Mouse (Mus musculus): ENCODE measurements at regions not wholly inside any gene's neighbourhood (a gene's known extent, or its start where the extent isn't known, plus 50 kb on each side); places are given as distances from the start of the nearest gene placed in this dataset.

DNA sequence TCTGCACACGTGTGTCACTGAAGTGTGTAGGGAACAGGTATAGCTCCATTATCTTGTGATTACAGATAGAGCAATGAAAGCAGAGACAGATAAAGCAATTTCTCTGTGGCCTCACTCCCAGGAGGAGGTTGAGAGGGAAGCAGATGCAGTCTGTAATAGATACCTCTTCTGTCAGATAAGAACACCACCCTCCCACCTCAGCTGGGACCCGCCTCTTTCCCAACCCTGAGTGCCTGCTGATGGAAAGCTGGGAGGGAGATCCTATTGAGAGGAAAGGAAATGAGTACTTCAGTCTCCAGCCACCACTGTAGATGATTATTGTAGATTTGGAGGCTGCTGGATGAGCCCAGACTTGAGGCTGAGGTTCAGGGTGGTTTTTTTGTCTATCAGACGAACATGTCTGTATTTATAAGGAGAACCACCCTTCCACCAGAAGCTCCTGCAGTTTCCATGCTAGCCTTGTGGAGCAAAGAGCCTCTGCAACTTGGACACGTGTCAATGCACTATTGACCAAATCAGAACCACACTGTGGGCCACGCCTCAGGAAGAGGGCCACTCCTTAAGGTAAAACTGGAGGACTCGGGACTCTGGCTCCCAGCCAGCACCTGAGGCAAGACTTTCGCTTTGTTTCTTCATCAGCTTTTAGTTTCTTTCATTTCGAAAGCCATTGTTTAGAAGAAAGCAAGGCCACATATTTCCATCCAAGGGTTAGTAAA lies 55.3 kb upstream of the Plekha5 start:
- no peaks in the 10 kb centered on the region for H3K4me1 ChIP-seq (replicated peaks)
- no peaks in the 10 kb centered on the region for H3K9me3 ChIP-seq
- no peak overlapping the region for H3K4me3 ChIP-seq (replicated peaks)
- no peaks in the 10 kb centered on the region for H3K36me3 ChIP-seq
- peak overlapping the region; percentile 59; the same call in 1 of the 2 replicates for H3K27ac ChIP-seq
- peak; percentile 90 for ATAC-seq
- no peaks in the 10 kb centered on the region for H3K27me3 ChIP-seq (replicated peaks)
- H3K4me2 ChIP-seq (replicated peaks) = no peak overlapping the region
- WGBS = 53% methylated on average over 8 of the region's 8 CpGs
- H3K9ac ChIP-seq = no peak overlapping the region

DNA sequence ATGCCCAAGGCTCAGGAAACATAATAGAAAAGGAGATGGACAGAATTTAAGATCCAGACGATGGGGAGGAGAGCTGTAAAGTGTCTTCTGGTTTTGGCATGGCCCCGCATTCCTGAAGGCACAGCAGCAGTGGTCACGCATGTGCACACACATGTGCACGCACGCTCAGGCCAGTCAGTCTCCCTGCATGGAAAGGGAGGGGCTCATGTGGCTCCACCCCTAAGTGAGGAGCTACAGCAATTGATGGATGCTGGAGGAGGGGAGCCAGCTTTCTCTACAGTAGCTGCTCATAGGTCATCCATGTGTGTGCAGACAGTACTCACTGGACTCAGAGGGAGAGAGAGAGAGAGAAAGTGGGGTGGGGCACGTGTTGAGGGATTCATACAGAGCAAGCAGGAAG lies 56.6 kb upstream of the Plekha5 start:
- no peak overlapping the region for H3K27ac ChIP-seq
- H3K9me3 ChIP-seq = no peaks in the 10 kb centered on the region
- ATAC-seq = peak; percentile 15; the same call in 1 of the 2 replicates

DNA sequence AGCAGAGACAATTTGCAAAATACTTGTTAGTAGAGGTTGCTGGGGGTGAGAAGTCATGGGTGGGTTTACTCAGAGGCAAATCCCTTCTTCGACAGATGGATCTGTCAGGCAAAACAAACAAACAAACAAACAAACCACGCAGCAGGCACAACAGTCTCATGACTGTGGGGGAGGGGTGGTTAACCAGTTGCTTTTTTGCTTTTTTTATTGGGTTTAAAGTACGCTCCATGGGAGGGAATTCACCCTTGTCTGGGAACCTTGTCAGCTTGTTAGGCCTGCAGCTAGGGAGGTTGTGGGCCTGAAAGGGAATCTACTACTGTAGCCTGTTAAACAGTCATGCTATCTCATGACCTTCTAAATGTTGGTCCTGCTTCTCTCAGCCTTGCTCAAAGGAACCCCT lies 57.1 kb upstream of the Plekha5 start:
- Histone ChIP-seq H3K4me1 (replicated peaks) (no peaks in the 10 kb centered on the region), H3K27me3 (replicated peaks) (no peaks in the 10 kb centered on the region), H3K27ac (no peak overlapping the region), H3K36me3 (no peaks in the 10 kb centered on the region), H3K4me2 (replicated peaks) (no peak overlapping the region), H3K4me3 (replicated peaks) (no peak overlapping the region), H3K9ac (no peak overlapping the region), H3K9me3 (no peaks in the 10 kb centered on the region)
- ATAC-seq = 0 out of 2 replicates have a peak, but pooled peaks have one; percentile 34
- WGBS = 50% methylated on average over 3 of the region's 3 CpGs

More for the DNA sequence above, 56.6 kb upstream of the Plekha5 start:
- H3K4me2 ChIP-seq (replicated peaks) = no peak overlapping the region
- no peaks in the 10 kb centered on the region for H3K4me1 ChIP-seq (replicated peaks)
- no peak overlapping the region for H3K4me3 ChIP-seq (replicated peaks)
- H3K36me3 ChIP-seq = no peaks in the 10 kb centered on the region
- no peaks in the 10 kb centered on the region for H3K27me3 ChIP-seq (replicated peaks)
- WGBS = 83% methylated on average over 6 of the region's 6 CpGs
- no peak overlapping the region for H3K9ac ChIP-seq

DNA sequence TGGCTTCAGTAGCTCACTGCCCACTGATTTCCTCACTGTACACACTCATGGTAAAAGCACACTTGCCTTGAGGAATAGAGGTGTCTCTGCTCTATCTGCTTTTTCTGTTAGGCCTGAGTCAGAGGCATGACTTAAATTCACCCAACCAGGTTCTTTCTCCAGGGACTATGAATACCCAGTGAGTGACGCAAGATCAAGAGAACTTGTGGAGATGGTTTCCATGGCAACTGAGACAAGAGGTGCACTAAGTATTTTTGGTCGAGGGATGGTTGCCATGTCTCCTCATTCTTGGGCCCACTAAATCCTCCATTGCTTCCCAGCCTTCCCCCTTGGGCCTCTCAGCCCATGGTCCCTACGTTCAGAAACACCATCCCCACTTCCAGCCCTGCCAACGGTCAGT lies 62.9 kb upstream of the Plekha5 start:
- Histone ChIP-seq H3K9me3 (no peaks in the 10 kb centered on the region), H3K4me2 (replicated peaks) (no peak overlapping the region), H3K36me3 (no peaks in the 10 kb centered on the region), H3K4me3 (replicated peaks) (no peak overlapping the region), H3K4me1 (replicated peaks) (no peaks in the 10 kb centered on the region), H3K27me3 (replicated peaks) (no peaks in the 10 kb centered on the region), H3K9ac (no peak overlapping the region), H3K27ac (no peak overlapping the region)
- 80% methylated on average over 4 of the region's 4 CpGs for WGBS
- ATAC-seq = no peak

DNA sequence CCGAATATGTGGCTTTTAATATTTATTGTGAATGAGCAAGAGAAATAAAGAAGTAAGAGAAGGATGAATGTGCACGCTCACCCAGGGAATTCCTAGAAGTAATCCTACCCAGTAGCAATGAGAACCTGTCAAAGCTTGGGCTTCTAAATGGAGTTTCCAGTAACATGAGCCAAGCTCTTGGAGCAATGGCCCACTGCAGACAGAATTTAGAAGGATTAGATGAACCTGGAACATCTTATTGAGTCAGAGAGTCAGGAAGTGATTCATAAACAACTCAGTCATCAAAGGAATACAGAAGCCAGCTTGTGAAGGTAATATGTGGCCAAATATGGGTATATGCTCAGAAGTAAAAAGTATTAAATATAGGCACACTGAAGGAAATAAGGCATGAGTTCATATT lies 66.0 kb upstream of the Plekha5 start:
- H3K27me3 ChIP-seq (replicated peaks) = no peaks in the 10 kb centered on the region
- no peaks in the 10 kb centered on the region for H3K4me1 ChIP-seq (replicated peaks)
- no peaks in the 10 kb centered on the region for H3K36me3 ChIP-seq
- H3K9me3 ChIP-seq = no peaks in the 10 kb centered on the region
- H3K4me3 ChIP-seq (replicated peaks) = no peak overlapping the region
- H3K9ac ChIP-seq = no peak overlapping the region
- no peak overlapping the region for H3K27ac ChIP-seq
- no peak for ATAC-seq
- H3K4me2 ChIP-seq (replicated peaks) = no peak overlapping the region
- WGBS = 79% methylated on average over 2 of the region's 2 CpGs

DNA sequence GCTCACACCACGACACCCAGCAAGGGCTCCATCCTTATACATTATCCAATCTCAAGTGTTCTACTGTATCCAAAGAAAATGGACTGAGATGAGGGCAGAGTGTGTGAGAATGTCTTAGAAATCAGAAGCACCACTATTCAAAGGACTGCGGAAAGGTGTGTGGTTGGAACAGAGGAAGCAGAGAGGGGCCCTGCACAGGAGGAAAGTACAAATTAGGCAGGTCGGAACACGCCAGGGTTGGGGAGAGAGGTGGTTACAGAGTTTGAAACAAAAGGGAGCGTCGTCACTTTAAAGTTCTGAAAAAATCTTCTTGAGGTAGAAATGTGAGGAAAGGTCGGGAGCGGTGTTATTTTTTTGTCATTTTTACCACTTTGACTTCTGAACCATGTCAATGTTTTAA lies 66.6 kb upstream of the Plekha5 start:
- no peaks in the 10 kb centered on the region for H3K9me3 ChIP-seq
- H3K36me3 ChIP-seq = no peaks in the 10 kb centered on the region
- WGBS = 80% methylated on average over 8 of the region's 8 CpGs
- H3K4me1 ChIP-seq (replicated peaks) = no peaks in the 10 kb centered on the region
- no peak overlapping the region for H3K9ac ChIP-seq
- no peak overlapping the region for H3K4me2 ChIP-seq (replicated peaks)
- no peak overlapping the region for H3K27ac ChIP-seq
- no peak overlapping the region for H3K4me3 ChIP-seq (replicated peaks)
- ATAC-seq = no peak
- no peaks in the 10 kb centered on the region for H3K27me3 ChIP-seq (replicated peaks)

DNA sequence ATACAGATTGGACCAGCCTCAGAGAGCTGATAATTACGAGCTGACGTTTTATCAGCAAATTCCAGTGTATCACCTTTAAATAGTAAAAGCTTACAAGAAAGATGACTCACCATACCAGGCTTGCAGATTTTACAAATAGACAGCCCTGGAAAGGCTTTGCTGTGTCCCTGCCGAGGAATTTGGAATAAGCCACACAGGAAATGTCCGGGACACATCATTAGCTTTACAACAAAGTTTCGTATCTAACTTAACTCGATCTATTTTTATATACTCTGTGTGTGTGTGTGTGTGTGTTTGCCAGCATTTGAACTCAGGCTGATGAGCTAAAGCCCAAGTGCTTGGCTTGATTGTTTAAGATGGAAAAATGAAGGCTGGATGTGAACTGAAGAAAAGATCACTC lies 69.8 kb upstream of the Plekha5 start:
- Histone ChIP-seq H3K4me1 (replicated peaks) (no peaks in the 10 kb centered on the region), H3K27me3 (replicated peaks) (no peaks in the 10 kb centered on the region), H3K9ac (no peak overlapping the region), H3K36me3 (no peaks in the 10 kb centered on the region), H3K4me3 (replicated peaks) (no peak overlapping the region), H3K4me2 (replicated peaks) (no peak overlapping the region), H3K27ac (no peak overlapping the region), H3K9me3 (no peaks in the 10 kb centered on the region)
- no peak for ATAC-seq
- WGBS = 45% methylated on average over 6 of the region's 6 CpGs

DNA sequence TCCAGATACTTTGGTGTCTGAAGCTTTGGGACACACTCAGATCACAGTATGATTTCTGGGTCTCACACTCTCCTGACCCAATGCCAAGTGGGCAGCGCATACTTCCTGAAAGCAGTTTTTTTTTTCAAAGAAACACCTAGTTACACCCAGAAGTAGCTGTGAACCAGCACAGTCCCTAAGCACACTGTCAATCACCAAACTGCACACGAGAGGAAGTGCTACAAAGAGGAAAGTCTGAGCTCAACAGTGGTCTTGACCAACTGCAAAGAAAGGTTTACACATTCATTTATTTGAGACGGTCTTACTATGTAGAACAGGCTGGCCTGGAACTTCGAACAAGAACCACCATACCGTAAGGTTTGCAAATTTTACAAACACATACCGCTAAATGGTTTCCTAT lies 70.2 kb upstream of the Plekha5 start:
- no peaks in the 10 kb centered on the region for H3K36me3 ChIP-seq
- 56% methylated on average over 6 of the region's 6 CpGs for WGBS
- no peaks in the 10 kb centered on the region for H3K4me1 ChIP-seq (replicated peaks)
- no peak overlapping the region for H3K9ac ChIP-seq
- ATAC-seq = no peak
- no peak overlapping the region for H3K4me2 ChIP-seq (replicated peaks)
- H3K9me3 ChIP-seq = no peaks in the 10 kb centered on the region
- H3K27me3 ChIP-seq (replicated peaks) = no peaks in the 10 kb centered on the region
- no peak overlapping the region for H3K4me3 ChIP-seq (replicated peaks)
- H3K27ac ChIP-seq = no peak overlapping the region

DNA sequence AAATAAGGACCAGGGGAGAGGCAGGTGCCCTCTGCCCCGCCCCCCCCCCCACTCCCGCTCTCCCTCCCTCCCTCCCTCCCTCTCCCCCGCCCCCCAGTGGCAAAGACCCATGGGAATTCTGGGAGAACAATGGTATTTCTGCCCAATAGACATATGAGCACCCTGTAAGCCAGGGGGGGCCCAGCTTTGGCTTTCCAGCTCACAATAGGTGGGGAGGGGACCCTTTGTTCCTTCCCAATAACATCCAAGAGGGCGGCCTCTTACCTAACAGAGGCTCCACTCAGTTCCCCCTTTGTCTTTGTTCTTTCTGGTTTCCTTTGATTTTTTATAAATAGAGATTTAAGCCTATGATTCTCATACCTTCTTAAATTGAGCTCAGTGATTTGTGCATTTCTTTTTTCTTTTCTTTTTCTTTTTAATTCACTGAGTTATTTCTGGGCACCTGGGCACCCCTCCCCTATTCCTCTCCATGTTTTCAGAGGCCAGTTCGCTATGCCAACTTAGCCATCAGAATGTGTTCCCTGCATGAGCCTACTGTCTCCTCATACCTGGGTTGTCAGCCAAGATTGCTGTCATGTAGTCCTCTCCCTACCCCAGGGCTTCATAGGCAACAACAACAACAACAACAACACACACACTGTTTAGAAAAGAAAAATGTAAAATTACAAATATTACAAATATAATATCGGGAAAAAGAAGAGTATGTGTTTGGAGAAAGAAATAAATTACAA lies 72.3 kb upstream of the Plekha5 start:
- no peaks in the 10 kb centered on the region for H3K9me3 ChIP-seq
- no peaks in the 10 kb centered on the region for H3K4me1 ChIP-seq (replicated peaks)
- H3K36me3 ChIP-seq = no peaks in the 10 kb centered on the region
- ATAC-seq = no peak
- no peaks in the 10 kb centered on the region for H3K27me3 ChIP-seq (replicated peaks)
- no peak overlapping the region for H3K9ac ChIP-seq
- no peak overlapping the region for H3K4me3 ChIP-seq (replicated peaks)
- no peak overlapping the region for H3K4me2 ChIP-seq (replicated peaks)
- no peak overlapping the region for H3K27ac ChIP-seq
- 82% methylated on average over 6 of the region's 6 CpGs for WGBS

DNA sequence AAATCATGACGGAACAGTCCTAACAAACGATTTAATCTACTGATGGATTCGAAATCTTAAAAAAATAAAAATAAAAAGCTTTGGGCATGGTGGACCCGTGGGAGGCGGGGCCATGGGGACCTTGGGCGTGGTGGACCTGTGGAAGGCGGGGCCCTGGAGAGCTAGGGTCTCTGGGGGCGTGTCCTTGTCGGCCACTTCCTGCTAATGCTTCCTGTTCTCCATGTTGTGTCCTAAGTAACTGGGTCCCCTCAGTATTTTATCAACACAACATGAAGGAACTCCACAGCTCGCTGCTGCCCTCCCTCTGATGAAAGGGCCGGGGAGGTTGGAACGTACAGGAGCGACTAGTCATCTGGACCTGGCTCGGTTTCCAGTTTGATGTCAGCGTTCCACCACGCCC lies 75.3 kb upstream of the Plekha5 start:
- Histone ChIP-seq H3K4me1 (replicated peaks) (no peaks in the 10 kb centered on the region), H3K9ac (no peak overlapping the region), H3K4me2 (replicated peaks) (no peak overlapping the region), H3K27ac (no peak overlapping the region), H3K36me3 (no peaks in the 10 kb centered on the region), H3K27me3 (replicated peaks) (no peaks in the 10 kb centered on the region), H3K4me3 (replicated peaks) (no peak overlapping the region), H3K9me3 (no peaks in the 10 kb centered on the region)
- no peak for ATAC-seq
- 96% methylated on average over 16 of the region's 16 CpGs for WGBS

DNA sequence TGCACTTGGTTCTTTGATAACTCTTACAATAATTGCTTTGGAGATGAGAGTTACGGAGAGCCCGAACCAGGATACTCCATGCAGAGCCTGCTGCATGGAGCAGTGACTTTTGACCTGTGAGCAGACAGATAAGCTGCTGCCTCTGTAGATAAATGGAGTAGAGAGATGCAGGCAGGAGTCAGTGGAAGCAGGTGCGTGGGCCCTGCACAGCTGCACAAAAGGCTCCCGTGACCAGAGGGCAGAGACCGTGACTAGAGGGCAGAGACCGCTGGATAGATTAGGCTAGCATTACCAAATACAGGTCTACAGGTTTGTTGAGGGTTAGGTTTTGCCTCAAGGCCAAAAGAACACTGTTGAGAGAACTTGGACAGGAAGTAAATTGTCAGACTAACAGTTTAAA lies 76.9 kb upstream of the Plekha5 start:
- Histone ChIP-seq H3K27ac (no peak overlapping the region), H3K9ac (no peak overlapping the region), H3K27me3 (replicated peaks) (no peaks in the 10 kb centered on the region), H3K4me2 (replicated peaks) (no peak overlapping the region), H3K36me3 (no peaks in the 10 kb centered on the region), H3K9me3 (no peaks in the 10 kb centered on the region), H3K4me3 (replicated peaks) (no peak overlapping the region), H3K4me1 (replicated peaks) (no peaks in the 10 kb centered on the region)
- 66% methylated on average over 6 of the region's 6 CpGs for WGBS
- ATAC-seq = peak; percentile 85

DNA sequence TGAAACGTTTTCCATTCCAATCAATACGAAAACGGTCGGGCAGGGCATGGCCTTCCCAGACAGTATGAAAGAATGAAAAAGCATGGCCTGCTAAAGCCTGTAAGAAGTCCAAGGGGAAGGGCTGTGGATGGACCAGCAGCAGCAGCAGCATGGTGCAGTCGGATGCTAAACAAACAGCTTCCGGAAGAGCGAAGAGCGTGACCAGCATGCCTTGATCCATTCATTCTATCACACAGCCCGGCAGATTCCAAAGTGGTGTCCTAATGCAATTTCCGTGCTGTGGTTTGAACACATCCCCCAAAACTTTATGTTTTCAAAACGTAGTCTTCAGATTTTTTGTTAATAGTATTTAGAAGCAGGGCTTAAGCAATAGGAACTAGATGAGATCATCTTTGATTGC lies 80.2 kb upstream of the Plekha5 start:
- no peak overlapping the region for H3K4me3 ChIP-seq (replicated peaks)
- H3K36me3 ChIP-seq = no peaks in the 10 kb centered on the region
- no peaks in the 10 kb centered on the region for H3K9me3 ChIP-seq
- ATAC-seq = no peak
- no peak overlapping the region for H3K4me2 ChIP-seq (replicated peaks)
- 75% methylated on average over 11 of the region's 11 CpGs for WGBS
- no peak overlapping the region for H3K27ac ChIP-seq
- no peaks in the 10 kb centered on the region for H3K4me1 ChIP-seq (replicated peaks)
- H3K27me3 ChIP-seq (replicated peaks) = no peaks in the 10 kb centered on the region
- H3K9ac ChIP-seq = no peak overlapping the region

DNA sequence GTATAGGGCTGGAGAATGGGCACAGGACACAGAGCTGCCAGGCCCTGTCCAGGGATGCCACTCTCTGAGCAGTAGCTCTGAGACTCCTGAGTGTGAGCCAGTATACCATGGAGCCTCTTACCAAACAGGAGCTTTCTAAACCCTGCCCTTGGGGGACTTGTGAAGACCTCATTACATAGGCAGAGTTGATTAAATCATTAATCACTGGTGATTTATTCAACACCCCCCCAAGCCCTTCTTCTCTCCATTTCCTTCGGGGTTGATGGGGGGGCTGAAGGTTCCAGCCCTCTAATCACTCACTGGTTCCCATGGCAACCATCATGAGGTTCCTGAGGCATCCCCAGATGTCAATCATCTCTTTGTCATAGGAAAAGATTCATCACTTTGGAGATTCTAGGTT lies 81.0 kb upstream of the Plekha5 start:
- Histone ChIP-seq H3K4me3 (replicated peaks) (no peak overlapping the region), H3K27me3 (replicated peaks) (no peaks in the 10 kb centered on the region), H3K9ac (no peak overlapping the region), H3K9me3 (no peaks in the 10 kb centered on the region), H3K4me2 (replicated peaks) (no peak overlapping the region), H3K36me3 (no peaks in the 10 kb centered on the region), H3K4me1 (replicated peaks) (0 out of 2 replicates have a peak, but pooled peaks cover 5% of the 10 kb centered on the region), H3K27ac (no peak overlapping the region)
- 35% methylated on average over 1 of the region's 1 CpGs for WGBS
- ATAC-seq = no peak
